Mouse (Mus musculus) cerebellum, adult 9-10 months (tissue): ENCODE results near the gene Map2k4.

Source experiments
- DNase-seq: peaks from one replicate; pipeline ENCODE4 v3.0.0; 2022

Gene Map2k4

DNA sequence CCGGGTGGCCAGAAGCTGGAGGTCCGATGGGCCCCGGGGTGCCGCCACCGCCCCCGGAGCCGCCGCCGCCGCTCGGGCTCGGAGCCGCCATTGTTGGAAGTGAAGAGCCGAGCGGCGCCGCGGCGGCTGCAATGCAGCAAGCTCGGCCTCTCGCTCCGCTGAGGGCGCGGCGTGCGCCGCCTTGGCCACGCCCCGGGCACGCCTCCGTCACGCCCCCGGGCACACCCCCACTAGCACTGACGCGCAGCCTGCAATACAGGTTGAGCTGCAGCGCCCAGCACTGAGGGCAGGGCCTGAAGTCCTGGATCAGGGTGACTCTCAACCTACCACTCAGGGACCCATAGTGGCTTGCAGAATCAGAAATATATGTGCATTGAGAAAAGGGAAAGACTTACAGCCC is at the start of gene Map2k4:
Gene Map2k4 (minus strand): TSS at position 144 of the 400 bp plus-strand sequence.
- peak; percentile 92 for DNase-seq

DNA sequence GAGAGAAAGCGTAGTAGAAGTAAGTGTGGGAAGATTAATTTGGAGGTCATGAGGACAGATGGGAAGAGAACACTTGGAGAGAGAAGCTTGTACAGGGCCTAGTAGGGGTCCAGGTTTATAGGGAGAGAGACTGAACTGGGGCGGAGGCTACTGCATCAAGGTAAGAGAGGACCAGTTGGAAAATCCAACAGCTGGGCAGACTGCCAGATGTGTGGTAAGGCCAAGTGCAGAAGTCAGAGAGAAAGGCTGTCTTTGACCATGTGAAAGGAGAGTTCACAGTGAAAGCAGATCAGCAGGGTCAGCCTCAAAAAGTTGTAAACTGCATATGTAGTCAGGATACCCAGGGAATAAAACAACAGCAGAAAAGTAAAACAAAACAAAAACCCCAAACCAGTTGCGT is 36.5 kb upstream of the Map2k4 start:
- no peak for DNase-seq

DNA sequence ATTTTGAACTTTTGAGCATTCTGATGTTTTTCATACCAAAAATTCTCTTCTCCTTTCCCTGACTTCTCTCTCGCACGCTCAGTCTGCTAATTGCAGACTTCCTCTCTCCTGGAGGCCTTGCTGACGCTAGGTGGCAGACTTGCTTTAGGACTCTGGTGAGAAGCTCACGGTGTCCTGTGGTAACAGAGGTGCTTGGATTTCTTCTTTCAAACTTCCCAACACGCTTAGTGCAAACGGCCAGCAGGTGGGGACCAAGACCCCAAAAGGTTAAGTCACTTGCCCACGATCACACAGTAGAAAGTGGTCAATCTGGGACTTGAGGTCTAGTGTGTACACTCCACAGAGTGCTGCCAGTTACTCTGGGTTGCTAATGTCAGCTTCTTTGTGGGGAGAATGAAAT is 32.8 kb upstream of the Map2k4 start:
- DNase-seq, result peak; percentile 36

DNA sequence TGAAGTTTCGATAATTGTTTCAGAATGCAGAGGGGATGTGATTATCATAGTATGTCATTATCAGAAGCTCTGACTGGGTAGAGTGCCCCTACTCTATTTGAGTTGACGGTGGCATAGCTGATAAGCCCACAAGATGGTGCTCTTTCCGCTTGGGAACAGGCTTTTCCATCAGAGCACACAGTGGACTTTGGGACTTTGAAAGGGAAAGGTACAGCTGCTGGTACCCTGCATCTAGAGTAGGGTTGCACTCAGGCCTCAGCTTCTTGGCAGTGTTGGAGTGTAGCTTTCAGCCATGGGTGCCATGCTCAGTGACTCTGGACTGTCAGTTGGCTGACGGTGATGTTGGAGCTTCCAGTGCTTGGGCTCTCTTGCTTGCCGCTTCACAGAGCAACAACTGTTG is 32.2 kb upstream of the Map2k4 start:
- no peak for DNase-seq

DNA sequence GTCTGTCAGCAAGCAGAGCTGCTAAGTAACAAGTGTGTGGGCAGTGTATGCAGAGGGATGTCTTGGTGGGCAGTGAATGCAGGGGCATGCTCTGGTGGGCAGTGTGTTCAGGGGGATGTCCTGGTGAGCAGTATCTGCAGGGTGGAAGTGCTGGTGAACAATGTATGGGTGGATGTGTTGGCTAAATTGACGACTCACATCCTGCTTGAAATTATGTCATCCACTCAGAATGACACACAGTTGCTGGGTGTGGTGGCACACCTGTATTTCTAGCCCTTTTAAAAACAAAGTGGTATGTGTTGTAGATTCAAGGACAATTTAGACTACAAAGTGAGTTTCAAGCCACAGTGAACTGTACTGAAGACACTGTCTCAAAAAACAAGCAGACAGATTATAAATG is 30.1 kb upstream of the Map2k4 start:
- no peak for DNase-seq

DNA sequence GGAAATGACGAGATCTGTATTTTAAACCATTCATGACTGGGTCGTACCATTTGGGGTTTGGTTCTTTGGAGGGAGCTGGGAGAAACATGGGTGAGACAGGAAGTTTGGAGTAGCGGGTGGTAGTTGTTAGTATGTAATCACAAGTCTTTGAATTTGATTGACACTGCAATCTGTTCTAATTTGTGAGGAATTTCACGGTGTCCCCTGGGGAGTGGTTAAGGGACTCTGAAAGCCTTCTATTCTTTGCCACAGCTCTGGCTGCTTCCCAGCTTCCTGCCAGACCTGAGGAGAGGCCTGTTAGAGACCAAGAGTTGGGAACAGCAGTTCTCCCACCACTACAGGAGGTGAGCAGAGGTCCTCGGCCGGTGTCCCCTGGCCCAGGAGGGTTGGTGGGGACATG is 28.1 kb upstream of the Map2k4 start:
- DNase-seq, result no peak

DNA sequence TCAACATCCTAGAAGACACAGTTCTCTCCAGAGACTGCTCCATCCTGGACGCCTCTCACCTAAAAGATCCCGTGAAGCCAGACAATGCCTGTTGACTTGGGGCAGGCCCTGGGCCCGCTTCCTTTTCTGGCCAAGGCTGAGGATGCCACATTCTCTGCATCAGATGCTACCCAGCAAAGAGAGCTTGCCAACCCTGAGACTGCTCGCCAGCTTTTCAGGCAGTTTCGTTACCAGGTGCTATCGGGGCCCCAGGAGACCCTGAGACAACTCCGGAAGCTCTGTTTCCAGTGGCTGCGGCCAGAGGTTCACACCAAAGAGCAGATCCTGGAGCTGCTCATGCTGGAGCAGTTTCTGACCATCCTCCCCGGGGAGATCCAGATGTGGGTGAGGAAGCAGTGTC is 26.3 kb upstream of the Map2k4 start:
- no peak for DNase-seq

DNA sequence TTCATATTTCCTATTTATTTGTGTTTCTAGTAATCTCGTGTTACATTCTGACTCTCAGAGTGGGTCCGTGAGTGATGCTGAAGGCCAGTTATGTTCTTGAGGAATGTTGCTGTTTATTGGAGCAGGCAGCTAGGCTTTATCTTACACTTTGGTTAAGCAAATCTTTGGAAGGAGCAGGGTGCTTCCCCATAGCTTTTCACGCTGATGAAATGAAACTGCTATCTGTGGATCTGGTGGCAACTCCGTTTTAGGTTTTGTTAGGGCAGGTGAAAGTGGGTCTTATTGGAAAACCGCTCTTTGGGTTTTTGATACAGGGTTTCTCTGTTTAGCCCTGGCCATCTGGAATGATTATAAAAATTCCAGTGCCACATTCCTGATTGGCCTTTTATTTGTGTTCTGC is 24.0 kb upstream of the Map2k4 start:
- DNase-seq, result no peak

DNA sequence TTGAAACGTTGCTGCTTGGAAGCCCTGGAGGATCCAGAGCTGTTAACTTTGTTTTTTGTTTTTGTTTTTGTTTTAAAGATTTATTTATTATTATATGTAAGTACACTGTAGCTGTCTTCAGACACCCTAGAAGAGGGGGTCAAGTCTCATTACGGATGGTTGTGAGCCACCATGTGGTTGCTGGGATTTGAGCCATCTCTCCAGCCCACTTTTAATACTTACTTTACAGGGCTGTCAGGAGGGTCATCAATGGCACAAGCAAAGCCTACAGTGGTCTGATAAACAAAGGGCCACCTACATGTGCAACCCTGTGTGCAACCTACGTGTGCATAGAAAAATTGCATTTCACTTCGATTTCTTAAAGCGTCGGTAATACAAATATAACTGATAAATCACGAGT is 19.5 kb upstream of the Map2k4 start:
- no peak for DNase-seq

DNA sequence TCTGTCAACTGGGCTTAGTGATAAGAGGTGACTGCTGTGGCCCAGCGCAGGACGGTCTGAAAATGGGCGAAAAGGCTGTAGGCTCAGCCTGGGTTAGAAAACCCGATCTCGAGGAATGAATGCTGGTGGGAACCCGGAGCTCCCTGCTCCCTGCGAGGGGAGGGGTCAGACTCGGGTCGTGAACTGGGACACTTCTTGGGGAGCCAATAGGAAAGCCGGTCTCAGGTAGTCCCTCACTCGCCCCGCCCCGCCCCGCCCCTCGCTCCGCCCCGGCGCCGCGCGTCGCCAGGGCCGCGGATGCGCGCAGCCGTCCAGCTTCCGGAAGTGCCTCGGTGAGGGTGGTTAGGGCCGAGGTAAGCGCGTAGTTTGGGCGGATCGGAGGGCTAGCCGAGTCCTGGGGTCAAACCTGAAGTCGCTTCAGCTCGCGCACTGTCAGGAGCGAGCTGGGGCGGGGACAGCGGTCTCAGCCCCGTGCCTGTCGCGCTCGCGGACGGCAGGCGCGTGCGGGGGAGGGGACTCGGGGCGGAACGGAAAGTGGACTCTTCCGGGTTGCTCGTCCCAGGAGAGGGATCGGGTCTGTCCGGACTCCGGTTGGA is 18.9 kb upstream of the Map2k4 start, which contains the start of gene Zkscan6:
Gene Zkscan6 (plus strand): TSS at position 267 of the 596 bp plus-strand sequence.
- peak; percentile 93 for DNase-seq

DNA sequence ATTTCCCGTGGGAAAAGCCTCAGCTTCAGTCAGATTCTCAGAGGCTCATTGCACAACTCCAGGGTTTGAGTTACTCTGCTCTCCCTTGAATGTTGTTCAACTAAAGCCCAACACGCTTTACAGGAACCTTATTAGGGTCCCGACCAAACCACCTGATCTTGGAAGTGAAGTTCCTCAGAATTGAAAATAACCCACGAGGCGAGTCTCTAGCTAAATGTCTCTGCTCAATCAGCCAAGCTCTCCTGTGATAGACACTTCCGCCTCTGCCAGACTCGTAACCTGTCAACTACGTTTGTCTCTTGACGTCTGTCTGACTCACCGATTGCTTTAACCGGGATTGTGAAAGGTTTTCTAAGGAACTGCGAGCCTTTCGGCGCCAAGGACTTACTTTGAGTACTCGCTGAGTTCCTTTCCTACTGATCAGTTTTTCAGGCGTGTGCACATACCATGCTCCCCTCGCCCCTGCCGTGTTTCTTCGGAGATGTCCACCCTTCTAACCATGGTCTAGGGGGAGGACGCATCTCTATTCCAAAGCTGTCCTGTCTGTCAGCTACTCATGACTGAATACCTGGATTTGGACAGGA is 18.3 kb upstream of the Map2k4 start:
- DNase-seq, result no peak

DNA sequence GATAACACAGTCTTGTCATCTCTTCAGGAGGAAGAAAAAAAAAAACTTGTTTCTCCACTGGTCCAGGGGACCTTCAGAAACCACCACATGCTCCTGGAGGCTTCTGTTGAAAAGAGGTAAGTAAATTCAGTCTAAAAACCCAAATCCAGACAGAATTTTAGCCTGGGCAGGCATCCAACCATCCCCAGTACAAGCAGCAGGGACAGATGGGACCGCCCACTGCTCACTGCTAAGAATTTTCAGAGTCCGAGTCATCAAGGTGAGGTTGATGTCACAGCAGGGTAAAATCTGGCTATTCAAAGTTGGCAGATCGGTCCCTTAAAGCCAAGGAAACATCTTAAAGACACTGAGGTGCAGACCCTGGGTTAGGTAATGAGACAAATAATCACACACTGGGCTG is 13.8 kb upstream of the Map2k4 start:
- peak; percentile 96 for DNase-seq

DNA sequence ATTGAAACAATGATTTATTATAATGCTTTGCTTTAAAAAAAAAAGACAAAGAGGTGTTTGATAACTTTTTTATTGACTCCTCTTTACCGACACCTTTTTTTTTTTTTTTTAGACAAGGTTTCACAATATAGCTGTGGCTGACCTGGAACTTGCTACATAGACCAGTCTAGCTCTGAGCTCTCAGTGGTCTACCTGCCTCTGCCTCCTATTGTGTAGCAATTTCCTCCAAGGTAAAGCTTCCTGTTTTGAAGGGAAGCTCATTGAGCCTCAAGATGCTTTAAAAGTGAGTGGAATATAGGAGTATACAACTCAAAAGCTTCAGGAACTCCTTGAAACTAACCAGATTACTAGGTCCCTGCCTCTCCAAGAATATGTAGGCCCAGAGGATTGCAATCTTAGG is 7.8 kb upstream of the Map2k4 start:
- DNase-seq, result no peak

DNA sequence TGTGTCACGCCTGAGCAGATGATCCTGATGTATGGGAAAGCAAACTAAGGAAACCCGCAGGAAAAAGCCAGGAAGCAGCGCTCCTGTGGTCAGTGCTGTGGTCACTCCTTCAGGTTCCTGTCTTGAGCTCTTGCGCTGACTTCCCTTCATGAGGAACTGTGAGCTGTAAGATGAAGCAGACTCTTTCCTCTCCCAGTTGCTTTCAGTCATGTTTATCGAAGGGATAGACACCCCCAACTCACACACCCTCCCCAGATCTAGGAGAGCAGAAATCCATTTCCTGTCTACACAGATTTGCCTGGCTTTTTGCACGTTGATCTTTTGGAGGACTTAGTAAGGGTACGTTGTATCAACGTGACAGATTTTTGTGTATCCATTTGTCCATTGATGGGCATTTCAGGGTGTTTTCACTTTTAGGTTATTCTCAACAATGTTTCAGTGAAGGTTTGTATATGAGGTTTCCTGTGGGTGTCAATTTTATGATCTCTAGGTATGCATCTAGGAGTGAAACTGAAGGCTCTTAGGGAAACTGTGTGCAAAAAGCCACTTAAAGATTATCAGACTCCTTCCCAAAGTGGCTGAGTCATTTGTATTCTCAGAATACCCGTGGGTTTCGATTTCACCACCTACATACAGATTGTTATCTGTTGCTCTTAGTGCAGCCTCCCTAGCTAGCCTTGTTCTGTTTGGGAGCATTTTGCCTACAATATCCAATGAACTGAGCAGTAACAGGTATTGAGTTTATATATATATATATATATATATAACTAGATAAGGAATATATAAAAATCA is 6.5 kb upstream of the Map2k4 start:
- DNase-seq, result no peak

DNA sequence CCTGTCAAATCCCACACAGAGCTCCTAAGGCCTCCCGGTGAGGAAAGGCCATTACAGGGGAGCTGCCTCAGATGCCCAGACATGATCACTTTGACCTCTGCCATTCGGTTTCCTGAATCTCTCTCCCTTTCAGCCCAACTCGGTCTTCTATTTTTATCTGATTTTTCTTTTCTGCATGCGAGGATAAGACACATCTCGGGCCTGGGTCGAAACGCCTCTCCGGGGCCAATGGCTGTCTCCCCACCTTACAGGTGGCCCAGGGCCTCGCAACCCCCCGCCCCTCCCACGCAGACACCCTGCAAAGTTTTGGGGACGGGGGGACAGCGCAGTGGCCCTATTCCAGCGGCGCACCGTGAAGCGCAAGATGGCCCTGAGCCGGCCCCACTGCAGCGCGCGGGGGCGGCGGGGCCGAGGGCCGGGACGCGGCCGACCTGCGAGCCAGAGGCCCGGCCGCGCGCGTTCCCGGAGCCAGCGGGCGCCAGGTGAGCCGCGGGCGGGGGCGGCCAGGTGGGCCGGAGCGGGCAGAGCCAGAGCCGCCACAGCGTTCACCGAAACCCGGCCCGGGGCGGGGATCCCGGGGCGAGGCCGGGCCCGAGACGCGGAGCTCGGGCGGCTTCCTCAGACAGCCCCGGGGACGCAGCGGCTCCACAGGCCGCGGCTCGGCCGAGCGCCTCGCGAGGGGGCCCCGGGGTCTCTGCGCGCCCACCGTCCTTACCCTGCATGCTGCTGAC is 511 bp downstream of the Map2k4 start:
- DNase-seq, result no peak

DNA sequence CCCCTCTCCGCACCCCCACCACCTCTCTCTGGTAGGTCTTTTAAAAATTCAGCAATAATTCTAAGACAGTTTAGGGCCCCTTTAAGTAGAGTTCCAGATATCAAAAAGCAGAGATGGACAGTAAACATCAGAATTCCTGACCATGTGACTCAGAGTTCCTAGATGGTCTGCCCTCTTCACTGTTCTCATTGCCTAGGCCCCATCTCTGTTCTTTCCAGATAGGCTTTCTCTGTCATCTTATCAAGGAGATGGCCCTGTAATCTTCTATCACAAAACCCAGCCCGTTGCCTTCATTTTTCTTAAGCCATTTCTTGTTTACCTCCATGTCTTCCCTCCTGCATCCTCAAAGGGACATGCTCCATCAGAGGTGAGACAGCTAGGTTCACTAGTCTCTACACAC is 1.9 kb downstream of the Map2k4 start:
- DNase-seq, result no peak

DNA sequence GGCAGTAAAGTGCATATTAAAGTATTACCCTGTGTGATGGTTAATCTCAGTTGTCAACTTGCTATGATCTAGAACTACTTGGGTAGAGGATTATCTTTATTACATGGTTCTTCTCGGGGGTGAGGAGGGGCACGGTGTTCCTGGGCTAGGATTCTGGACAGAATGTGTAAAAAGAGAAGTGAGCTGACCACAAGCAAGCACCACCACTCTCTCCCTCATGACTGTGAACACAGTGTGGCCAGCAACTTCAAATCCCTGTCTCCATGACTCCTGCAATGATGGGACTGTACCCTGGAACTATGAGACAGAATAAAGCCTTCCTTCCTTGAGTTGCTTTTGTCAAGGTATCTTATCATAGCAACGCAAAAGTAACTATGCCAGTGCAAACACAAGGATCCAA is 6.5 kb downstream of the Map2k4 start:
- no peak for DNase-seq

DNA sequence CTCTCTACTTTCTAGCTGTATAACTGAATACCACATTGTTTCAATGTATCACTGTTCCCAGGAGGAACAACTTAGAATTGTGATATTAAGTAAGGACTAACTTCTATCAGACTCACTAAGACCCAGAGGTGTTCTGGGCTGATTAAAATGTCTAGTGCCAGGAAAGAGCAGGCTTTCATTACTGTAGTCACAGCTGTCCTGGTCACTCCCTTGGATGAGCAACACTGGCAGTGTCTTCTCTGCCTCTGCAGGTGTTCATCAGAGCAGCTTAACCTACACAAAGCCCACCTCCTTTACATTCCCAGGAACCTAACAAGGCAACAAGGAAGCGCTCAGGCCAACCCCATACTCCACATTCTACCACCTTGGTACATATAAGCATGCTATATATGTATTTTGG is 8.5 kb downstream of the Map2k4 start:
- no peak for DNase-seq

DNA sequence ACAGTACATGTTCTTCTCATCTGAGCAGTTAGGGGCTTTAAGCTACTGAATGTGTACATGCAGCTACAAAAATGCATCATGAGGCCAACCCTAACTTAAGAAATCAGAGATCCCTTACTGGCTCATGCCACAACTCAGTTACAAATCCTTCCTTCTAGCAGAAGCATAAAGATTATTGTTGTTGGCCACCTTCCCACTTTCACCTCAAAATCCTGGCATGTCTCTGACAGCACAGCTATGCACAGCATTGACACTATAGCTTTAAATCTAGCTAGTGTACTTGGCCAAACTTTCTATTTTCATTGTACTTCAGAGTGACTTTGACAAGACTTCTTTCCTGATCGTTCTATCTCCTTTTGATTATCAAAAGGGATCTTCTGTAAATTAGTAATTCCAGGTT is 9.0 kb downstream of the Map2k4 start:
- no peak for DNase-seq

DNA sequence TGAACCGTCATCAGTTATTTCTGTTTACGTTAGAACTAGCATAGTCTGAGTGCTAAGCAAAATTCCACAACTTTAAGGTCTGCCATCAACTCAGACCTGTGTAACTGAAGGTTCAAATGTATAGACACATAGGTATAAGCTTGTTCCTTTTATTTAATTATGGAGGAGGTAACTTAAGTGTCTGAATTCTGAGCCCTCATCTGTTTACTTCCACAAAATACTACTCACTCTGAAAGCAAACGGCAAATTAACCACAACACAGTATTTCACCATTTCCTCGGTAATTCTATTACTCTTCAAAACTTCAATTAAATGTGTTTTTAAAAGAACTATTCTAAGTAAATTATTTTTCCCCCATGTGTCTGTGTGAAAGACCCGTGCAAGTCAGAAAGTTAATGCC is 10.3 kb downstream of the Map2k4 start:
- DNase-seq, result no peak

DNA sequence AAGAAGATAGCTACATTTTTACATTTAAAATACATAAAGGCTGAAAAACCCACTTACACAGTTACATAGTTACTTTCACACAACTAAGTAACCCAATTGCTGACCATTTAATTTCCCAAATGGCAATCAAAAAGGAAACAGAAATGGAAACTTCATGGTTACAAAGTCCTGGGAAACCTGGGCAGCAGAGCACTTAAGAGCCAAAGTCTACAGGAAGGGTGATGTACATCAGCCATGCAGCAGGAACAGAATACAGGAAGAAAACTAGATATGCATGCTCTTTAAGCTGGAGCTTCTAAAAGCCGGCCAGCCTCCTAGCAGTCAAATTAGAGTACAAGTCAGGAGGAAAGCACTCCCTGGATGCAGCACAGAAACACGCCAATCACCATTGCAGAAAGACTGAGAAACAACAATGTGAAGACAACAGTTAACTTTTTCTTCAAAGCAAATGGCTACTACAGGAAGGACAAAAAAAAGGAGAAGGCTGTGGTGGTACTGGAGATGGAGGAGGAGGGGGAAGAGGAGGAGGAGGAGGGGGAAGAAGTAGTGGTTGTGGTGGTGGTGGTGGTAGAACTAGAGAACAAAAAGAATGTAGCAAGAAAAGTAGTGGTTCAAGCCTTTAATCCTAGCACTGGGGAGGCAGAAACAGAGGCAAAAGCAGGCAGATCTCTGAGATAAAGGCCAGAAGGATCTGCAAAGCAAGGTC is 11.0 kb downstream of the Map2k4 start:
- no peak for DNase-seq

DNA sequence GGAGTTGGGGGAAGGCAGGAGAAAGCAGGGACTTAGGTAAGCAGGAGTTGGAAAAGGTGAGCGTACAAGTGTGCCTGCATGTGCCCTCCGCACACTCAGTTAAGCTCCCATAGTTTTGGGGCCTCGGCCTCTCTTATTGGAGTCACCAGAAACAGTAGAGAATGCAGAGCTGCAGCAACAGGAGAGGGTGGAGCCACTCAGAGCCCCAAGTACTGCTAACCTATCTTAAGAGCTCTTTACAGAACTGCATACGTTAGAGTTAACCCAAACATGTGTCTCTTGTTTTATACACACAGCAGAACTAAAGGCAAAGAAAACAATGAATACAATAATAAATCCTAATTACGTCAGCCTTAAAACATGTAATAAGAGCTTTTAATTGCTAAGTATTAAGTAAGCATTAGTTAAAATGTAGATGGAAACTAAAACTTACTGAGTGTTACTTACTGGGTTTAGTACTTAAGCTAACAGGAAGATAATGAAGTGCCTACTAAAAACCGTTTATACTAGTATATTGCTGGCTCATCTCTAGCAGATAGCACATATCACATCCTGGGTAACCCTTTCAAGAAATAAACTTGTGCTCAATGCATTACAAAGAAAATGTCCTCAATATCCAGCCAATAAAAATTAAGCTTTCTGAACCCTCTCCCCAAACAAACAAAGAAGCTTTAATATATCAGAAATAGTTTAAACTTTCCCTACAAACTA is 14.0 kb downstream of the Map2k4 start:
- DNase-seq, result no peak
